Mouse (Mus musculus) liver, embryonic 11.5 days (tissue): ENCODE measurements around the gene Pip5k1c. TPM values are rescaled to one million over a fixed set of nuclear protein-coding genes. Genes with fewer than 3 reads are reported as not detected.

ENCODE experiments used
- ATAC-seq: fragments of 200-750 bp; cut with Nextera tagmentation; replicated peaks from 2 replicates; pipeline ENCODE4 v1.8.0; 2017; ENCODE audit warnings: moderate number of reproducible peaks, mild to moderate bottlenecking, moderate TSS enrichment, moderate library complexity; ENCODE audit not compliant: low FRiP score
- DNase-seq: peaks from one replicate; pipeline ENCODE4 v3.0.0-alpha.2; 2017; ENCODE audit warnings: low spot score
- H3K27ac ChIP-seq: fragments of 300-500 bp; sonication (generic); 2 replicates; pipeline ENCODE4 v1.5.1; 2014; ENCODE audit warnings: mild to moderate bottlenecking, low read depth, low read length, control low read depth
- H3K27me3 ChIP-seq: fragments of 300-500 bp; sonication (generic); replicated peaks from 2 replicates; pipeline ENCODE4 v1.6.1; 2014; ENCODE audit warnings: low read length, mixed read lengths; ENCODE audit not compliant: control insufficient read depth, insufficient read depth
- H3K36me3 ChIP-seq: fragments of 300-500 bp; sonication (generic); 2 replicates; pipeline ENCODE4 v1.6.1; 2014; ENCODE audit warnings: mild to moderate bottlenecking, low read length, moderate library complexity, mixed read lengths; ENCODE audit not compliant: control insufficient read depth, insufficient read depth
- H3K4me1 ChIP-seq: fragments of 300-500 bp; sonication (generic); replicated peaks from 2 replicates; pipeline ENCODE4 v1.6.1; 2014; ENCODE audit warnings: low read length, mixed read lengths; ENCODE audit not compliant: control insufficient read depth, insufficient read depth
- H3K4me2 ChIP-seq: fragments of 300-500 bp; sonication (generic); 2 replicates; pipeline ENCODE4 v1.6.1; 2014; ENCODE audit warnings: mild to moderate bottlenecking, control low read depth, moderate library complexity
- H3K4me3 ChIP-seq: fragments of 300-500 bp; sonication (generic); 2 replicates; pipeline ENCODE4 v1.5.1; 2014; ENCODE audit warnings: low read depth, low read length, control low read depth
- H3K9ac ChIP-seq: fragments of 300-500 bp; sonication (generic); 2 replicates; pipeline ENCODE4 v1.6.1; 2014; ENCODE audit warnings: low read depth, low read length, control low read depth
- H3K9me3 ChIP-seq: fragments of 300-500 bp; sonication (generic); 2 replicates; pipeline ENCODE4 v1.6.1; 2016; ENCODE audit warnings: low read length, inconsistent platforms, mixed read lengths; ENCODE audit not compliant: control insufficient read depth
- WGBS: fragments of 180-500 bp; shearing (Covaris S2); extraction: QIAGEN DNeasy Blood & Tissue Kit; methylation state at CpG from one replicate; pipeline ENCODE4 v1.1.7; 2014; 5-methylcytosine and 5-hydroxymethylcytosine counted together
- polyA plus RNA-seq: library from polyadenylated mRNA; unstranded; fragments of >200 nt; fragmentation: Nextera tagmentation; extraction: Ambion mirVana; gene quantifications from 2 replicates; pipeline ENCODE4 v1.2.1, GENCODE M21; 2014

Pip5k1c gene
- polyA plus RNA-seq, 1 experiment from 2014 or later = 40.0 TPM

DNA sequence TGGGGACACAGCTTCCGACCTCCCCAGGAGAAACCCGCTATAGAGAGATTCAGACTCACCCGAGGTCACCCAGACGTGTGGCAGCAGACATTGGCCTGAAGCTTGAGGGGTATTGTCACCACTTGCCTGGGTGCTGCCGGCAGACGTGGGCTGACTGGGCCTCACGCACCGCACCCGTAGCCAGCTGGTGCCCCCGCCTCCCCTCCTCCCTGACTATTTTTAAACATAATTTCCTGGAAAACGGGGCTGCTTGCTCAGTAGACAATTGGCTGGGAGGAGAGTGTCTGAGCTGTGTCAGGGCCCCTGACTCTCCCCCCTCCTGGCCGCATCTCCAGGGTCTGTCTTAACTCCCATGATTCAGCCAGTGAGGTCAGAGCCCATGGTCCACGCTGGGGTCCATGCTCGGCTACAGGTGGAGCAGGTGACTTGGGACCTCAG, 10.0 kb downstream of the Pip5k1c start:
- peaks cover 21% of the 10 kb centered on the region for H3K36me3 ChIP-seq
- no peak for DNase-seq
- no peaks in the 10 kb centered on the region for H3K9me3 ChIP-seq
- H3K4me1 ChIP-seq = peaks cover 70% of the 10 kb centered on the region
- H3K27me3 ChIP-seq = no peaks in the 10 kb centered on the region
- peak overlapping the region; percentile 25 for H3K9ac ChIP-seq
- peak overlapping the region; percentile 2 for H3K4me3 ChIP-seq
- peak; percentile 53 for ATAC-seq
- 33% methylated on average over 14 of the region's 14 CpGs for WGBS
- H3K27ac ChIP-seq = peak overlapping the region; percentile 75
- peak overlapping the region; percentile 55 for H3K4me2 ChIP-seq

DNA sequence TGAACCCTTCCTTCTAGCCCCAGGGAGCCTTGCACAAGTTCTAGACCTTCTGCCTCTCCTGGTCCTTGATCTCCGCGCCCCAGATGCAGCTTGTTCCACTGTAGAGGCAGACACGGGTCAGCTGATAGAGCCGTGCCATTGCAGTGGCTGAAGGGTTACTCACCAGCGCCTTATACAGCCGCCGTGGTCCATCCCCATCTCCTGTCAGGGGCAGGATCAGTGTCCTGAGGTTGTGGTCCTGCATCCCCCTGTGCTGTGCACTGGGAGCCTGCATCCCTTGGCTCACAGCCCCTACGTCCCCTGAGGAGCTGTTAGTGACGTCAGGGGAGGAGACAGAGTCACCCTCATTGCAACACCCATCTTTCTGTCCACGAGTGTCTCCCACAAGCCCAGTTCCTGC, 10.5 kb downstream of the Pip5k1c start:
- Histone ChIP-seq H3K36me3 (peaks cover 25% of the 10 kb centered on the region), H3K9me3 (no peaks in the 10 kb centered on the region), H3K27ac (peak overlapping the region; percentile 75), H3K4me1 (peaks cover 65% of the 10 kb centered on the region), H3K9ac (peak overlapping the region; percentile 25; the same call in 1 of the 2 replicates), H3K4me2 (peak overlapping the region; percentile 55), H3K27me3 (no peaks in the 10 kb centered on the region), H3K4me3 (peak overlapping the region; percentile 2; the same call in 1 of the 2 replicates)
- ATAC-seq = peak; percentile 6; the same call in 1 of the 2 replicates
- WGBS = 51% methylated on average over 10 of the region's 10 CpGs
- no peak for DNase-seq

DNA sequence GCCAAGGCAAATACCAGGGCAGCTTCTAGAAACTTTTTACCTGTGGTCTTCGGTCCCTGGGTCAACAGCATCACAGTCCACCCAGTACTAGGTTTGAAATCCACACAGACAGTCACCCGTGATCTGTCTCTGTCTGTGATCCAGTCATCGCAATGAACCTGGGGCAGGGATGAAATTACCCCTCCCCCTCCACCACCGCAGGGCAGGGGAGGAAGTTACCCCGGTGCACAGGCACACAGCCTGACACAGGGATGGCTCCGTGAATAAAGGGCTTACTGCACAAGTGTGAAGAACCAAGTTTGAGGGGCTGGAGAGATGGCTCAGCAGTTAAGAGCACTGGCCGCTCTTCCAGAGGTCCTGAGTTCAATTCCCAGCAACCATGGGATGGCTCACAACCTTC, 11.0 kb downstream of the Pip5k1c start:
- DNase-seq (no peak), ATAC-seq (no peak)
- WGBS = 49% methylated on average over 7 of the region's 7 CpGs
- H3K4me1 ChIP-seq = peaks cover 61% of the 10 kb centered on the region
- H3K36me3 ChIP-seq = peaks cover 24% of the 10 kb centered on the region
- H3K4me3 ChIP-seq = no peak overlapping the region
- no peaks in the 10 kb centered on the region for H3K27me3 ChIP-seq
- H3K9ac ChIP-seq = no peak overlapping the region
- no peak overlapping the region; the same call in 1 of the 2 replicates for H3K27ac ChIP-seq
- H3K9me3 ChIP-seq = no peaks in the 10 kb centered on the region
- H3K4me2 ChIP-seq = peak overlapping the region; percentile 55

DNA sequence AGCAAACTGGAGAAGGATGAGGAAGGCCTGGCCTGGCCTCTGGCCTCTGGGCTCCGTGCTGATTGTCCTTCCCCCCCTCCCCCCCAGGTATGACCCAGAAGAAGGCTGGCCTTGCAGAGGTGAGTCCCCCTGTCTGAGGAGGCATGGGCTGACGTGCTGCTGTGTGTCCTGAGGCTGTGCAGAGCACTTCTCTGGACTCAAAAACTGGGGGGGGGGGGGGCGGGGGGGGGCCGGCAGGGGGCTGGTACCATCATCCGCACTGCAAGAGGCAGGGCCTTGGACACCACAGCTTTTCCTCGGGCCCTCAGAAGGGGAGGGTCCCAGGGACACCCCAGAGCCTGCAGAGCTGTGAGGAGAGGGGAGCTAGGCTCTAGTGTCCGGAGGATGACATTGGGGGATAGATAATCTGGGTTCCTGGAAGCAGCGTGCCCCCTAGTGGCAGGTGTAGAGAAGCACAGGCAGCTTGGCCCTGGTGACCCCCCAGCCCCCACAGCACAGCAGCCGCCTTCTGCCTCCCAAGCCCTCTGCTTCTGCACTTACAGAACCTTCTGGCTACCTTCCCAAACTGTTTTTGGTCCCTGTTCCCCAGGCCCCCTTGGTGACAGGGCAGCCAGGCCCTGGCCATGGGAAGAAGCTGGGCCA, 12.0 kb downstream of the Pip5k1c start:
- Histone ChIP-seq H3K27me3 (no peaks in the 10 kb centered on the region), H3K4me3 (no peak overlapping the region), H3K36me3 (peaks cover 30% of the 10 kb centered on the region), H3K4me1 (peaks cover 52% of the 10 kb centered on the region), H3K9me3 (no peaks in the 10 kb centered on the region), H3K4me2 (0 out of 2 replicates have a peak overlapping the region, but pooled peaks have one; percentile 22), H3K27ac (peak overlapping the region; percentile 43), H3K9ac (no peak overlapping the region)
- 27% methylated on average over 8 of the region's 9 CpGs for WGBS
- DNase-seq (no peak), ATAC-seq (peak; percentile 37; the same call in 1 of the 2 replicates)

DNA sequence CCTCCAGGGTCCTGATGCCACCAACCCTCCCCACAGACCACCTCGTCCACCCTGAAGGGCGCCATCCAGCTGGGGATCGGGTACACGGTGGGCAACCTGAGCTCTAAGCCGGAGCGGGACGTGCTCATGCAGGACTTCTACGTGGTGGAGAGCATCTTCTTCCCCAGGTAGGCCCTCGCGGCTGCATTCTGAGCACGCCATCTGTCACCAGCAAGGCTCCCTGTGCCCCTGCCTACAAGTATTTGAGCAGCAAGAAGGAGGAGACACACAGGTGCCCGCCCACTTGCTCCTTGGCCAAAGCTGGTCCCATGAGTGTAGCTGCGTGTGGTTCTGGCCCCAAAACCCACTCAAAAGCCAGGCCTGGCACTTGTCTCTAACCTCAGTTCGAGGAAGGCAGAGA, 12.9 kb downstream of the Pip5k1c start:
- H3K27ac ChIP-seq = no peak overlapping the region
- WGBS = 93% methylated on average over 14 of the region's 14 CpGs
- peaks cover 37% of the 10 kb centered on the region for H3K36me3 ChIP-seq

DNA sequence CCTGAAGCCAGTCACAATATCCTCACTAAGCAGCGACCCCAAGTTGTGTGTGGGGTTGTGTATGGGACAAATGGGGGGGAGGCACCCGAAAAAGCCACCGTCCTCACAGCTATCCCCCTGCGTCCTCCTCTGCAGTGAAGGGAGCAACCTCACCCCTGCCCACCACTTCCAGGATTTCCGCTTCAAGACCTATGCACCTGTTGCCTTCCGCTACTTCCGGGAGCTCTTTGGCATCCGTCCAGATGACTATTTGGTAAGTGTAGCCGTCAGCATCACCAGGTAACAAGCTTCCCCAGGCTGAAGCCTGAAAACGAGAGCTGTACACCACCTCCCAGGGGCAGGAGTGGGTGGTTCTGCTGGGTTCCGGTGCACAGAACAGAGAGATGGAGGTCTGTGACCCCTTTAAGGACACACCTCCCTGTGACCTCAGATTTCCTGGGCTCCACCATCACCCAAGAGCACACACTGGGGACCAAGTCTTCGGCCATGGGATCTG, 13.5 kb downstream of the Pip5k1c start:
- Histone ChIP-seq H3K36me3 (peaks cover 43% of the 10 kb centered on the region), H3K4me1 (peaks cover 39% of the 10 kb centered on the region)

More for the DNA sequence above, 12.9 kb downstream of the Pip5k1c start:
- no peak overlapping the region for H3K9ac ChIP-seq
- ATAC-seq (no peak), DNase-seq (no peak)
- no peaks in the 10 kb centered on the region for H3K9me3 ChIP-seq
- H3K27me3 ChIP-seq = no peaks in the 10 kb centered on the region
- H3K4me1 ChIP-seq = peaks cover 42% of the 10 kb centered on the region
- H3K4me3 ChIP-seq = no peak overlapping the region
- no peak overlapping the region for H3K4me2 ChIP-seq

DNA sequence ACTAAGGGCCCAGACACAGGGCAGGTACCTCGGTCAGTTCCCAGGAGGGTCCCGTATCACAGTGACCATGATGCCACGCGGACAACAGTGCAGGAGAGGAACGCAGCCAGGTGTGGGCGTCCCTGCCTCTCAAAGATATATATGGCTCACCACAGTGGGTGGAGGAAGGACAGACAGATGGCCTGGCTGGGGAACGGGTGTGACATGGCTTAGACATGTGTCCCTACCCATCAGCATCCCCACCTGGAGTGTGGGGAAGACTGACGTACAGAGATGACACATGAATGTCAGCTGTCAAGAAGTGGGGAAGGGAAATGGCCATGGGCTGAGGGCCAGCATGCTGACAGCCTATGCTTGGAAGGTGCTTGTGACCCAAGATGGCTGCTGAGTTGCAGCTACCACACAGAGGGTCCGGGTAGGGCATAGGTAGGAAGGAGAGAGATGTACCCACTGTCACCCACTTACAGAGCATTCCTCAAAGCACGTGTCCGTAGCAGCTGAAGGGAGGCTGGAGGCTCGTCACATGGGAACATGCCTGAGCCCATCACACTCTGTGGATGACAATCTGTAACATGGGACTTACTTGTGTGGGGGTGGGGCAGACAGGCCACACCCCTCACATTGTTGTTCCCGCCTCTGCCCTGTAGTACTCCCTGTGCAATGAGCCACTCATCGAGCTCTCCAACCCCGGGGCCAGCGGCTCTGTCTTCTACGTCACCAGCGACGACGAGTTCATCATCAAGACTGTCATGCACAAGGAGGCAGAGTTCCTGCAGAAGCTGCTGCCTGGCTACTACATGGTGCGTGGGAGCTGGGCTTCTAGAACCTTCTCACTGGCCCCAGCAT, 14.3 kb downstream of the Pip5k1c start:
- no peak for DNase-seq
- Histone ChIP-seq H3K4me1 (peaks cover 30% of the 10 kb centered on the region), H3K4me2 (no peak overlapping the region), H3K27me3 (no peaks in the 10 kb centered on the region), H3K36me3 (peaks cover 48% of the 10 kb centered on the region), H3K27ac (no peak overlapping the region), H3K4me3 (no peak overlapping the region), H3K9ac (no peak overlapping the region), H3K9me3 (no peaks in the 10 kb centered on the region)
- no peak for ATAC-seq
- 92% methylated on average over 21 of the region's 21 CpGs for WGBS

More for the DNA sequence above, 13.5 kb downstream of the Pip5k1c start:
- H3K27ac ChIP-seq = no peak overlapping the region
- H3K27me3 ChIP-seq = no peaks in the 10 kb centered on the region
- no peak overlapping the region for H3K4me2 ChIP-seq
- ATAC-seq (no peak), DNase-seq (no peak)
- H3K9ac ChIP-seq = no peak overlapping the region
- H3K9me3 ChIP-seq = no peaks in the 10 kb centered on the region
- 92% methylated on average over 12 of the region's 12 CpGs for WGBS
- H3K4me3 ChIP-seq = no peak overlapping the region

DNA sequence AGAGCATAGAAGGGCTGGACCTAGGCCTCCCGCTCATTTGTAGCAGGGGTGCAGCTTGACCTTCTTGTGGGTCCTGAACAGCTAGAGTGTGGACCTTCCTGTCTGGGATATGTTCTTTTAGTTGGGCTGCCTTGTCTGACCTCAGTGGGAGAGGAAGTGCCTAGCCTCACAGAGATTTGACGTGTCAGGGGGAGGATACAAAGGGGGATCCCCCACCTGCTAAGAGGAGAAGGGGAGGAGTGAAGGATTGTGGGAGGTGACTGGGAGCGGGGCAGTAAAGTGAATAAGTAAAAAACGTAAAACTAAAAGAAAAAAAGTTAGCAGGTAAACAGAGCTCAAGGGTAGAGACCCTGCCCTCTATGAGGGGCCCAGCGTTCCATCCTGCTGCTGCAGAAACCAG, 16.8 kb downstream of the Pip5k1c start:
- no peaks in the 10 kb centered on the region for H3K9me3 ChIP-seq

More for the DNA sequence above, 16.8 kb downstream of the Pip5k1c start:
- H3K27me3 ChIP-seq = no peaks in the 10 kb centered on the region
- ATAC-seq (no peak), DNase-seq (no peak)
- peaks cover 7% of the 10 kb centered on the region for H3K4me1 ChIP-seq
- H3K4me3 ChIP-seq = no peak overlapping the region
- no peak overlapping the region for H3K4me2 ChIP-seq
- H3K9ac ChIP-seq = no peak overlapping the region
- H3K36me3 ChIP-seq = peaks cover 71% of the 10 kb centered on the region
- 83% methylated on average over 5 of the region's 5 CpGs for WGBS
- no peak overlapping the region for H3K27ac ChIP-seq
